Mouse (Mus musculus) forebrain, embryonic 11.5 days (tissue): ENCODE results near the gene Cpd. TPM values are rescaled to one million over a fixed set of nuclear protein-coding genes. Genes with fewer than 3 reads are reported as not detected.

Experiments used
- ATAC-seq: fragments of 200-750 bp; cut with Nextera tagmentation; replicated peaks from 2 replicates; pipeline ENCODE4 v1.8.0; 2017; ENCODE audit warnings: moderate TSS enrichment; ENCODE audit not compliant: low FRiP score
- DNase-seq: peaks from one replicate; pipeline ENCODE4 v3.0.0-alpha.2; 2017; ENCODE audit warnings: low spot score
- H3K27ac ChIP-seq: fragments of 300-500 bp; sonication (generic); 2 replicates; pipeline ENCODE4 v1.5.1; 2014; ENCODE audit warnings: low read depth, low read length
- H3K27me3 ChIP-seq: fragments of 300-500 bp; sonication (generic); 2 replicates; pipeline ENCODE4 v1.6.1; 2014; ENCODE audit warnings: mild to moderate bottlenecking, low read length, mixed read lengths; ENCODE audit not compliant: control insufficient read depth, insufficient read depth
- H3K36me3 ChIP-seq: fragments of 300-500 bp; sonication (generic); 2 replicates; pipeline ENCODE4 v1.6.1; 2014; ENCODE audit warnings: mild to moderate bottlenecking, low read length, moderate library complexity, mixed read lengths; ENCODE audit not compliant: control insufficient read depth, insufficient read depth
- H3K4me1 ChIP-seq: fragments of 300-500 bp; sonication (generic); replicated peaks from 2 replicates; pipeline ENCODE4 v1.6.1; 2014; ENCODE audit warnings: low read length, mixed read lengths; ENCODE audit not compliant: control insufficient read depth, insufficient read depth
- H3K4me2 ChIP-seq: fragments of 300-500 bp; sonication (generic); 2 replicates; pipeline ENCODE4 v1.6.1; 2014; ENCODE audit warnings: low read depth, mild to moderate bottlenecking, low read length, moderate library complexity, mixed read lengths; ENCODE audit not compliant: severe bottlenecking
- H3K4me3 ChIP-seq: fragments of 300-500 bp; sonication (generic); 2 replicates; pipeline ENCODE4 v1.5.1; 2014; ENCODE audit warnings: low read depth, low read length
- H3K9ac ChIP-seq: fragments of 300-500 bp; sonication (generic); 2 replicates; pipeline ENCODE4 v1.6.1; 2014; ENCODE audit warnings: low read length
- H3K9me3 ChIP-seq: fragments of 300-500 bp; sonication (generic); 2 replicates; pipeline ENCODE4 v1.6.1; 2016; ENCODE audit warnings: low read length, mixed read lengths; ENCODE audit not compliant: control insufficient read depth
- WGBS: fragments of 180-500 bp; shearing (Covaris S2); extraction: QIAGEN DNeasy Blood & Tissue Kit; methylation state at CpG from one replicate; pipeline ENCODE4 v1.1.7; 2014; 5-methylcytosine and 5-hydroxymethylcytosine counted together
- polyA plus RNA-seq: library from polyadenylated mRNA; unstranded; fragments of >200 nt; fragmentation: Nextera tagmentation; extraction: Ambion mirVana; gene quantifications from 2 replicates; pipeline ENCODE4 v1.2.1, GENCODE M21; 2014

Cpd gene
- polyA plus RNA-seq, 1 experiment from 2014 or later, result 15.6 TPM

GRCm38 (mm10) chr11:76745921-76746320 is 100.9 kb downstream of the Cpd start:
- H3K9me3 ChIP-seq, result no peaks in the 10 kb centered on the region
- no peak overlapping the region for H3K4me2 ChIP-seq
- no peak overlapping the region for H3K27ac ChIP-seq
- DNase-seq (no peak), ATAC-seq (no peak)
- H3K9ac ChIP-seq, result no peak overlapping the region
- H3K27me3 ChIP-seq, result no peaks in the 10 kb centered on the region
- no peak overlapping the region for H3K4me3 ChIP-seq
- H3K4me1 ChIP-seq, result no peaks in the 10 kb centered on the region
- WGBS, result 100% methylated on average over 1 of the region's 1 CpGs
- H3K36me3 ChIP-seq, result peaks cover 7% of the 10 kb centered on the region; the same call in 1 of the 2 replicates

DNA sequence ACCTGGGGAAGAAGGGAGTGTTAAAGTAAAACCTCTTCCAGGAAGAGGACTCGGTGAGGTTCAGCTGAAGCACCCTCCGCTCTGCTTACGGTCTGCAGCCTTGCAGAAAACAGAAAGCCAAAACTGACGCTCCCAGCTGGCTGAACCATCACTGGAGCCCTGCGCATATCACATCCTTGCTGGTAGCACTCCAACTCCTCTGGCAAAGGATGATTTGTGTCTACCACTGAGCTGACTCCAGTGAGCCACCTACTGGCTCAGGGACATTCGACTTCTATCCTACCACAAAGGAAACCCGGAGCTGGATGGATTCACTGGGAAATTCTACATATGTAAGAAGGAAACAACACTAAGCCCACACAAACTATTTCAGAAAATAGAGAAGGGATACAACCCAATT is 102.3 kb downstream of the Cpd start:
- Histone ChIP-seq H3K9me3 (no peaks in the 10 kb centered on the region), H3K27me3 (no peaks in the 10 kb centered on the region), H3K4me2 (no peak overlapping the region), H3K4me3 (no peak overlapping the region), H3K4me1 (no peaks in the 10 kb centered on the region), H3K36me3 (peaks cover 7% of the 10 kb centered on the region; the same call in 1 of the 2 replicates), H3K9ac (no peak overlapping the region), H3K27ac (no peak overlapping the region)
- no peak for DNase-seq
- 83% methylated on average over 7 of the region's 7 CpGs for WGBS
- ATAC-seq, result no peak

GRCm38 (mm10) chr11:76742511-76742910 is 104.3 kb downstream of the Cpd start:
- Histone ChIP-seq H3K4me1 (no peaks in the 10 kb centered on the region), H3K9me3 (no peaks in the 10 kb centered on the region), H3K4me2 (no peak overlapping the region), H3K9ac (no peak overlapping the region), H3K36me3 (peaks cover 2% of the 10 kb centered on the region; the same call in 1 of the 2 replicates), H3K4me3 (no peak overlapping the region), H3K27ac (no peak overlapping the region), H3K27me3 (no peaks in the 10 kb centered on the region)
- ATAC-seq (no peak), DNase-seq (no peak)
- WGBS, result 96% methylated on average over 7 of the region's 7 CpGs

- DNase-seq (no peak), ATAC-seq (no peak)
- Histone ChIP-seq H3K27ac (no peak overlapping the region), H3K4me3 (no peak overlapping the region), H3K27me3 (no peaks in the 10 kb centered on the region), H3K9me3 (no peaks in the 10 kb centered on the region), H3K4me2 (no peak overlapping the region), H3K4me1 (no peaks in the 10 kb centered on the region), H3K36me3 (peaks cover 3% of the 10 kb centered on the region; the same call in 1 of the 2 replicates), H3K9ac (no peak overlapping the region)
- WGBS, result 65% methylated on average over 6 of the region's 6 CpGs
These were observed 107.7 kb downstream of the Cpd start for GRCm38 (mm10) chr11:76739125-76739524.

DNA sequence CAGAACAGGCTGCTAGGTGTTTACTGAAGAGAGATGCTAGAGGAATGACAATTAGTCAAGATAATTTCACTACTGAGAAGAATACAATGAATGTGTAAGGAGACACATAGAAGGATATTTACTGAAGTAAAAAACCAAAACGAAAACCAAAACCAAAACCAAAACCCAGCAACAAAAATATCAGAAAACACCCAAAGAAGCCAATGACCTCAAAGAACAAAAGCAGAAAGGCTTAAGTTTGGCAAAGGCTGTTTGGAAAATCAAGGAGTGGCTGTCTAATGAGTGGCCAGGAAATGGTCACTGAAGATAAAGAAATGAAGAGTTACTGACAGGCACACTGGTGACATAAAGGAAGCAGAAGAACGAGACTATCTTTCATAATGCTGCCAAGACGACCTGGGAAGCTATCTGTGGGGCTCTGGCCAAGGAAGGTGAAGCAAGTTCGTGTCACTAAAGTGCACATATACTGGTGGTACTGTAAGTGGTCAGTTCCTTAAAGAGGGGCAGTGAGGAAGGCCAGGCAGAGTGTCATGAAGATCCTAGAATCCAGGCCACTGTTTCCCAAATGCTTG is 111.0 kb downstream of the Cpd start:
- DNase-seq, result no peak
- no peak overlapping the region for H3K9ac ChIP-seq
- ATAC-seq, result no peak
- no peaks in the 10 kb centered on the region for H3K27me3 ChIP-seq
- H3K27ac ChIP-seq, result no peak overlapping the region
- no peaks in the 10 kb centered on the region for H3K4me1 ChIP-seq
- peaks cover 3% of the 10 kb centered on the region; the same call in 1 of the 2 replicates for H3K36me3 ChIP-seq
- H3K4me3 ChIP-seq, result no peak overlapping the region
- H3K9me3 ChIP-seq, result no peaks in the 10 kb centered on the region
- no peak overlapping the region for H3K4me2 ChIP-seq
- 90% methylated on average over 4 of the region's 4 CpGs for WGBS

GRCm38 (mm10) chr11:76734560-76734959 is 112.3 kb downstream of the Cpd start:
- 86% methylated on average over 3 of the region's 3 CpGs for WGBS
- ATAC-seq, result no peak

DNA sequence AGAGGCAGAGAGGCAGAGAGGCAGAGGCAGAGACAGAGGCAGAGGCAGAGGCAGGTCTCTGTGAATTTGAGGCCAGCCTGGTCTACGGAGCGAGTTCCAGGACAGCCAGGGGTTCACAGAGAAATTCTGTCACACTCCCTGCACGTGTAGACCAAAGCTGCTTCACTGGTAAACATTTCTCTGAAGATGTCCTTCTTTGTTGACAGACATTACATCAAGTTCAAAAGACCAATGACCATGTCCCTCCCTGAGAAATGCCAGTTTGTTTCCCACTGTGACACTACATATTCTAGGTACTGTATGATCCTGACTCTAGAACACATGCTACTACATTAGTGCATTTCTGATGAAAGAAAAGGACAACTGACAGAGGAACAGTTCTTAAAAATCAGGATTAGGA is 116.2 kb downstream of the Cpd start:
- WGBS, result 90% methylated on average over 3 of the region's 3 CpGs
- no peak for ATAC-seq
- no peak overlapping the region for H3K9ac ChIP-seq
- no peak for DNase-seq
- H3K4me2 ChIP-seq, result no peak overlapping the region
- H3K9me3 ChIP-seq, result no peaks in the 10 kb centered on the region
- H3K4me3 ChIP-seq, result no peak overlapping the region
- H3K36me3 ChIP-seq, result peaks cover 2% of the 10 kb centered on the region; the same call in 1 of the 2 replicates
- no peak overlapping the region for H3K27ac ChIP-seq
- no peaks in the 10 kb centered on the region for H3K4me1 ChIP-seq
- no peaks in the 10 kb centered on the region for H3K27me3 ChIP-seq

More at GRCm38 (mm10) chr11:76734560-76734959, 112.3 kb downstream of the Cpd start:
- Histone ChIP-seq H3K4me3 (no peak overlapping the region), H3K4me2 (no peak overlapping the region), H3K27ac (no peak overlapping the region), H3K4me1 (no peaks in the 10 kb centered on the region), H3K9me3 (no peaks in the 10 kb centered on the region), H3K9ac (no peak overlapping the region), H3K36me3 (peaks cover 6% of the 10 kb centered on the region; the same call in 1 of the 2 replicates), H3K27me3 (no peaks in the 10 kb centered on the region)
- DNase-seq, result no peak

Other genes with a start within 250 kb of the Cpd start
- gene Abr, start 224.7 kb downstream of the Cpd start, polyA plus RNA-seq, result 46.4 and 50.5 TPM in 2 replicates
- gene Bhlha9, start 174.5 kb downstream of the Cpd start, polyA plus RNA-seq, result not detected in 2 replicates
- gene Trarg1, start 167.2 kb downstream of the Cpd start, polyA plus RNA-seq, result not detected in 2 replicates
- 26.5 and 27.2 TPM in 2 replicates for gene Gosr1, start 83.4 kb downstream of the Cpd start, polyA plus RNA-seq
- gene Tmigd1, start 55.1 kb upstream of the Cpd start, polyA plus RNA-seq, result not detected in 2 replicates
- 167 and 174 TPM in 2 replicates for gene Blmh, start 77.8 kb upstream of the Cpd start, polyA plus RNA-seq
- gene Slc6a4, start 151.6 kb upstream of the Cpd start, polyA plus RNA-seq, result 0.41 and 1.2 TPM in 2 replicates
- 60.4 and 67.6 TPM in 2 replicates for gene Nsrp1, start 231.4 kb upstream of the Cpd start, polyA plus RNA-seq